Mouse (Mus musculus) ES-Bruce4 (cell line): ENCODE measurements around the gene Eva1c.

Source experiments
- CTCF ChIP-seq: IDR thresholded peaks from one replicate; pipeline ENCODE4 v1.8.1; 2011; ENCODE audit warnings: low read depth, low read length
- EP300 ChIP-seq: IDR thresholded peaks from 2 replicates; pipeline ENCODE4 v1.6.1; 2011; ENCODE audit warnings: low read depth, low read length; ENCODE audit not compliant: insufficient read depth
- POLR2A ChIP-seq: IDR thresholded peaks from one replicate; pipeline ENCODE4 v1.8.1; 2011; ENCODE audit warnings: low read length; ENCODE audit not compliant: insufficient read depth

GRCm38 (mm10) chr16:90845038-90845437, 18.5 kb downstream of the Eva1c start:
- TF ChIP-seq EP300 (no peak), POLR2A (no peak), CTCF (no peak)
